Mouse (Mus musculus) neural tube, embryonic 13.5 days (tissue): ENCODE results near the gene Mplkip. TPM values are rescaled to one million over a fixed set of nuclear protein-coding genes. Genes with fewer than 3 reads are reported as not detected.
A peak's percentile ranks its signal among the peaks of the same experiment; 100 is the strongest.

ENCODE experiments used
- ATAC-seq: fragments of 200-750 bp; cut with Nextera tagmentation; 2 replicates; pipeline ENCODE4 v1.8.0; 2017; ENCODE audit warnings: low read depth, mild to moderate bottlenecking, moderate TSS enrichment, moderate library complexity
- H3K27ac ChIP-seq: fragments of 300-500 bp; sonication (generic); replicated peaks from 2 replicates; pipeline ENCODE4 v1.5.1; 2015; ENCODE audit warnings: moderate library complexity, mild to moderate bottlenecking, inconsistent platforms
- H3K27me3 ChIP-seq: fragments of 300-500 bp; sonication (generic); 2 replicates; pipeline ENCODE4 v1.6.1; 2015; ENCODE audit warnings: mild to moderate bottlenecking, inconsistent platforms
- H3K36me3 ChIP-seq: fragments of 300-500 bp; sonication (generic); 2 replicates; pipeline ENCODE4 v1.6.1; 2015; ENCODE audit warnings: mild to moderate bottlenecking, inconsistent platforms
- H3K4me1 ChIP-seq: fragments of 300-500 bp; sonication (generic); replicated peaks from 2 replicates; pipeline ENCODE4 v1.6.1; 2015; ENCODE audit warnings: inconsistent platforms
- H3K4me2 ChIP-seq: fragments of 300-500 bp; sonication (generic); 2 replicates; pipeline ENCODE4 v1.6.1; 2015; ENCODE audit warnings: inconsistent platforms, mild to moderate bottlenecking, moderate library complexity
- H3K4me3 ChIP-seq: fragments of 300-500 bp; sonication (generic); 2 replicates; pipeline ENCODE4 v1.5.1; 2015; ENCODE audit warnings: mild to moderate bottlenecking, inconsistent platforms
- H3K9ac ChIP-seq: fragments of 300-500 bp; sonication (generic); 2 replicates; pipeline ENCODE4 v1.6.1; 2015; ENCODE audit warnings: moderate library complexity, mild to moderate bottlenecking, inconsistent platforms
- H3K9me3 ChIP-seq: fragments of 300-500 bp; sonication (generic); 2 replicates; pipeline ENCODE4 v1.6.1; 2016; ENCODE audit warnings: inconsistent platforms
- WGBS: fragments of 180-500 bp; shearing (Covaris S2); methylation state at CpG from one replicate; pipeline ENCODE4 v1.1.7; 2015; 5-methylcytosine and 5-hydroxymethylcytosine counted together
- polyA plus RNA-seq: library from polyadenylated mRNA; unstranded; fragments of >200 nt; fragmentation: Nextera tagmentation; extraction: Ambion mirVana; gene quantifications from 2 replicates; pipeline ENCODE4 v1.2.1, GENCODE M21; 2015

Mplkip gene
- 41.7 and 46.2 TPM in 2 replicates for polyA plus RNA-seq

- H3K27me3 ChIP-seq: no peaks in the 10 kb centered on the region
- H3K9ac ChIP-seq: peak within 1 kb of the TSS; percentile 95
- peak within 1 kb of the TSS; percentile 96 for H3K27ac ChIP-seq
- no peaks in the 10 kb centered on the region for H3K36me3 ChIP-seq
- H3K4me3 ChIP-seq: peak within 1 kb of the TSS; percentile 83
- no peaks in the 10 kb centered on the region for H3K9me3 ChIP-seq
- H3K4me1 ChIP-seq: peaks cover 18% of the 10 kb centered on the region
- peak; percentile 99 for ATAC-seq
- under 1% methylated on average over 65 of the region's 66 CpGs for WGBS
- peak within 1 kb of the TSS; percentile 78 for H3K4me2 ChIP-seq
Measured at GRCm38 (mm10) chr13:17694911-17695699, at the start of gene Mplkip, which contains the start of gene Sugct. Gene Mplkip (plus strand): TSS chr13:17695192. Gene Sugct (minus strand): TSS chr13:17695553.

- no peaks in the 10 kb centered on the region for H3K36me3 ChIP-seq
- no peaks in the 10 kb centered on the region for H3K4me1 ChIP-seq
- 92% methylated on average over 1 of the region's 1 CpGs for WGBS
- H3K27ac ChIP-seq: no peak overlapping the region
- H3K4me3 ChIP-seq: no peak overlapping the region
- H3K4me2 ChIP-seq: no peak overlapping the region
- H3K9me3 ChIP-seq: no peaks in the 10 kb centered on the region
- no peak for ATAC-seq
- no peaks in the 10 kb centered on the region for H3K27me3 ChIP-seq
- H3K9ac ChIP-seq: no peak overlapping the region
Measured at GRCm38 (mm10) chr13:17667380-17667779, 27.6 kb upstream of the Mplkip start.

GRCm38 (mm10) chr13:17671122-17671521 is 23.9 kb upstream of the Mplkip start:
- Histone ChIP-seq H3K27ac (no peak overlapping the region), H3K4me3 (no peak overlapping the region), H3K9me3 (no peaks in the 10 kb centered on the region), H3K27me3 (no peaks in the 10 kb centered on the region), H3K4me2 (no peak overlapping the region), H3K36me3 (no peaks in the 10 kb centered on the region), H3K9ac (no peak overlapping the region), H3K4me1 (no peaks in the 10 kb centered on the region)
- no peak for ATAC-seq
- 81% methylated on average over 1 of the region's 1 CpGs for WGBS

- Histone ChIP-seq H3K9ac (no peak overlapping the region), H3K27ac (no peak overlapping the region), H3K4me3 (no peak overlapping the region), H3K4me1 (peaks cover 3% of the 10 kb centered on the region; the same call in 1 of the 2 replicates), H3K27me3 (no peaks in the 10 kb centered on the region), H3K9me3 (no peaks in the 10 kb centered on the region), H3K4me2 (no peak overlapping the region), H3K36me3 (no peaks in the 10 kb centered on the region)
- ATAC-seq: no peak
Measured at GRCm38 (mm10) chr13:17689461-17689860, 5.5 kb upstream of the Mplkip start.

- H3K4me2 ChIP-seq: no peak overlapping the region
- no peak overlapping the region for H3K9ac ChIP-seq
- H3K4me3 ChIP-seq: no peak overlapping the region
- H3K36me3 ChIP-seq: no peaks in the 10 kb centered on the region
- H3K4me1 ChIP-seq: peaks cover 3% of the 10 kb centered on the region; the same call in 1 of the 2 replicates
- ATAC-seq: no peak
- H3K27ac ChIP-seq: no peak overlapping the region
- H3K27me3 ChIP-seq: no peaks in the 10 kb centered on the region
- no peaks in the 10 kb centered on the region for H3K9me3 ChIP-seq
Measured at GRCm38 (mm10) chr13:17690686-17691085, 4.3 kb upstream of the Mplkip start.

- H3K4me3 ChIP-seq: no peak overlapping the region
- peaks cover 9% of the 10 kb centered on the region for H3K4me1 ChIP-seq
- H3K36me3 ChIP-seq: no peaks in the 10 kb centered on the region
- H3K27ac ChIP-seq: no peak overlapping the region
- WGBS: 67% methylated on average over 1 of the region's 1 CpGs
- ATAC-seq: no peak
- H3K4me2 ChIP-seq: no peak overlapping the region
- no peaks in the 10 kb centered on the region for H3K9me3 ChIP-seq
- no peaks in the 10 kb centered on the region for H3K27me3 ChIP-seq
- H3K9ac ChIP-seq: no peak overlapping the region
Measured at GRCm38 (mm10) chr13:17691436-17691835, 3.6 kb upstream of the Mplkip start.

GRCm38 (mm10) chr13:17693816-17694215 is 1.2 kb upstream of the Mplkip start:
- whole genome bisulfite sequencing: 75% methylated on average over 5 of the region's 5 CpGs
- Histone ChIP-seq H3K36me3 (no peaks in the 10 kb centered on the region), H3K4me1 (peaks cover 18% of the 10 kb centered on the region), H3K4me2 (peak overlapping the region; percentile 64), H3K27me3 (no peaks in the 10 kb centered on the region), H3K27ac (no peak overlapping the region), H3K4me3 (peak overlapping the region; percentile 83), H3K9me3 (no peaks in the 10 kb centered on the region), H3K9ac (no peak overlapping the region)
- no peak for ATAC-seq

- Histone ChIP-seq H3K9me3 (no peaks in the 10 kb centered on the region), H3K4me2 (peak overlapping the region; percentile 64), H3K4me3 (peak overlapping the region; percentile 83), H3K9ac (peak overlapping the region; percentile 76), H3K36me3 (no peaks in the 10 kb centered on the region), H3K27ac (peak overlapping the region; percentile 74), H3K27me3 (no peaks in the 10 kb centered on the region), H3K4me1 (peaks cover 18% of the 10 kb centered on the region)
- WGBS: under 1% methylated on average over 13 of the region's 25 CpGs
- ATAC-seq: peak; percentile 89
Measured at GRCm38 (mm10) chr13:17694414-17694813, 578 bp upstream of the Mplkip start.

- ATAC-seq: no peak
- H3K9me3 ChIP-seq: no peaks in the 10 kb centered on the region
- H3K9ac ChIP-seq: peak overlapping the region; percentile 95
- no peaks in the 10 kb centered on the region for H3K36me3 ChIP-seq
- peak overlapping the region; percentile 96 for H3K27ac ChIP-seq
- H3K27me3 ChIP-seq: no peaks in the 10 kb centered on the region
- WGBS: 18% methylated on average over 7 of the region's 7 CpGs
- H3K4me1 ChIP-seq: peaks cover 18% of the 10 kb centered on the region
- H3K4me2 ChIP-seq: peak overlapping the region; percentile 78
- H3K4me3 ChIP-seq: peak overlapping the region; percentile 83
Measured at GRCm38 (mm10) chr13:17695898-17696580, 1.0 kb downstream of the Mplkip start.

- Histone ChIP-seq H3K27ac (no peak overlapping the region), H3K4me3 (no peak overlapping the region), H3K9me3 (no peaks in the 10 kb centered on the region), H3K36me3 (no peaks in the 10 kb centered on the region), H3K4me2 (no peak overlapping the region), H3K27me3 (no peaks in the 10 kb centered on the region), H3K9ac (no peak overlapping the region), H3K4me1 (peaks cover 15% of the 10 kb centered on the region)
- ATAC-seq: no peak
- WGBS: 63% methylated on average over 3 of the region's 3 CpGs
Measured at GRCm38 (mm10) chr13:17700090-17700715, 5.2 kb downstream of the Mplkip start.

GRCm38 (mm10) chr13:17701322-17701721 is 6.3 kb downstream of the Mplkip start:
- Histone ChIP-seq H3K9ac (no peak overlapping the region), H3K27ac (no peak overlapping the region), H3K36me3 (no peaks in the 10 kb centered on the region), H3K27me3 (no peaks in the 10 kb centered on the region), H3K4me3 (no peak overlapping the region), H3K4me2 (no peak overlapping the region), H3K9me3 (no peaks in the 10 kb centered on the region), H3K4me1 (peaks cover 9% of the 10 kb centered on the region)
- ATAC-seq: no peak

- Histone ChIP-seq H3K4me3 (no peak overlapping the region), H3K27ac (no peak overlapping the region), H3K9me3 (no peaks in the 10 kb centered on the region), H3K4me2 (no peak overlapping the region), H3K4me1 (peaks cover 5% of the 10 kb centered on the region), H3K27me3 (no peaks in the 10 kb centered on the region), H3K9ac (no peak overlapping the region), H3K36me3 (no peaks in the 10 kb centered on the region)
- no peak for ATAC-seq
Measured at GRCm38 (mm10) chr13:17702311-17702710, 7.3 kb downstream of the Mplkip start.
